Mouse (Mus musculus) stomach, embryonic 15.5 days (tissue): Measurements from ENCODE around the gene Sp2. TPM values are rescaled to one million over a fixed set of nuclear protein-coding genes. Genes with fewer than 3 reads are reported as not detected.
A peak's percentile ranks its signal among the peaks of the same experiment; 100 is the strongest.

Source experiments
- ATAC-seq: fragments of 200-750 bp; cut with Nextera tagmentation; 2 replicates; pipeline ENCODE4 v1.8.0; 2017; ENCODE audit warnings: low read depth, moderate number of reproducible peaks, moderate TSS enrichment; ENCODE audit not compliant: insufficient read depth, low FRiP score
- H3K27ac ChIP-seq: fragments of 300-500 bp; sonication (generic); 2 replicates; pipeline ENCODE4 v1.5.1; 2015; ENCODE audit warnings: mild to moderate bottlenecking, inconsistent platforms
- H3K27me3 ChIP-seq: fragments of 300-500 bp; sonication (generic); replicated peaks from 2 replicates; pipeline ENCODE4 v1.6.1; 2015; ENCODE audit warnings: inconsistent platforms
- H3K36me3 ChIP-seq: fragments of 300-500 bp; sonication (generic); 2 replicates; pipeline ENCODE4 v1.6.1; 2015; ENCODE audit warnings: inconsistent platforms
- H3K4me1 ChIP-seq: fragments of 300-500 bp; sonication (generic); 2 replicates; pipeline ENCODE4 v1.6.1; 2015; ENCODE audit warnings: inconsistent platforms
- H3K4me2 ChIP-seq: fragments of 300-500 bp; sonication (generic); 2 replicates; pipeline ENCODE4 v1.6.1; 2015; ENCODE audit warnings: mild to moderate bottlenecking, inconsistent platforms
- H3K4me3 ChIP-seq: fragments of 300-500 bp; sonication (generic); replicated peaks from 2 replicates; pipeline ENCODE4 v1.5.1; 2015; ENCODE audit warnings: inconsistent platforms
- H3K9ac ChIP-seq: fragments of 300-500 bp; sonication (generic); 2 replicates; pipeline ENCODE4 v1.6.1; 2015; ENCODE audit warnings: inconsistent platforms
- H3K9me3 ChIP-seq: fragments of 300-500 bp; sonication (generic); 2 replicates; pipeline ENCODE4 v1.6.1; 2016; ENCODE audit warnings: inconsistent platforms
- WGBS: fragments of 180-500 bp; shearing (Covaris S2); methylation state at CpG from one replicate; pipeline ENCODE4 v1.1.7; 2015; 5-methylcytosine and 5-hydroxymethylcytosine counted together
- polyA plus RNA-seq: library from polyadenylated mRNA; unstranded; fragments of >200 nt; fragmentation: Nextera tagmentation; extraction: Ambion mirVana; gene quantifications from 2 replicates; pipeline ENCODE4 v1.2.1, GENCODE M21; 2015

Sp2 gene
- polyA plus RNA-seq, 1 experiment from 2014 or later: 12.7 TPM

- Histone ChIP-seq H3K27me3 (no peaks in the 10 kb centered on the region), H3K9me3 (no peaks in the 10 kb centered on the region), H3K4me2 (peak overlapping the region; percentile 49), H3K4me3 (peak overlapping the region; percentile 44), H3K4me1 (peaks cover 12% of the 10 kb centered on the region), H3K36me3 (no peaks in the 10 kb centered on the region), H3K9ac (peak overlapping the region; percentile 29; the same call in 1 of the 2 replicates), H3K27ac (peak overlapping the region; percentile 96)
- peak; percentile 19 for ATAC-seq
- 44% methylated on average over 9 of the region's 9 CpGs for WGBS
These were observed 52.9 kb downstream of the Sp2 start for GRCm38 (mm10) chr11:96929766-96930331.

- Histone ChIP-seq H3K36me3 (no peaks in the 10 kb centered on the region), H3K4me2 (peak overlapping the region; percentile 49), H3K9me3 (no peaks in the 10 kb centered on the region), H3K4me1 (peaks cover 9% of the 10 kb centered on the region), H3K4me3 (peak overlapping the region; percentile 44), H3K27me3 (no peaks in the 10 kb centered on the region), H3K9ac (peak overlapping the region; percentile 29; the same call in 1 of the 2 replicates), H3K27ac (peak overlapping the region; percentile 96)
- ATAC-seq: peak; percentile 81
- 15% methylated on average over 13 of the region's 13 CpGs for WGBS
These were observed 53.5 kb downstream of the Sp2 start for GRCm38 (mm10) chr11:96929096-96929765.

GRCm38 (mm10) chr11:96928691-96929090 is 54.1 kb downstream of the Sp2 start:
- peak; percentile 75 for ATAC-seq
- H3K9ac ChIP-seq: no peak overlapping the region
- H3K4me1 ChIP-seq: peaks cover 7% of the 10 kb centered on the region
- no peaks in the 10 kb centered on the region for H3K36me3 ChIP-seq
- peak overlapping the region; percentile 49 for H3K4me2 ChIP-seq
- H3K27ac ChIP-seq: peak overlapping the region; percentile 96
- H3K4me3 ChIP-seq: peak overlapping the region; percentile 44
- 8% methylated on average over 5 of the region's 5 CpGs for WGBS
- H3K27me3 ChIP-seq: no peaks in the 10 kb centered on the region
- no peaks in the 10 kb centered on the region for H3K9me3 ChIP-seq

- ATAC-seq: 0 out of 2 replicates have a peak, but pooled peaks have one; percentile 15
- Histone ChIP-seq H3K4me1 (peaks cover 7% of the 10 kb centered on the region), H3K27ac (peak within 1 kb of the TSS; percentile 96), H3K4me2 (peak within 1 kb of the TSS; percentile 49), H3K36me3 (no peaks in the 10 kb centered on the region), H3K4me3 (peak within 1 kb of the TSS; percentile 44), H3K9me3 (no peaks in the 10 kb centered on the region), H3K9ac (no peak within 1 kb of the TSS), H3K27me3 (no peaks in the 10 kb centered on the region)
- WGBS: 47% methylated on average over 2 of the region's 2 CpGs
These were observed 54.7 kb downstream of the Sp2 start, which contains the start of gene Prr15l for GRCm38 (mm10) chr11:96928088-96928487. Gene Prr15l, plus strand, starts transcription at chr11:96928104.

- ATAC-seq: peak; percentile 32; the same call in 1 of the 2 replicates
- Histone ChIP-seq H3K27ac (no peak overlapping the region), H3K36me3 (no peaks in the 10 kb centered on the region), H3K9me3 (no peaks in the 10 kb centered on the region), H3K9ac (no peak overlapping the region), H3K4me3 (no peak overlapping the region), H3K27me3 (no peaks in the 10 kb centered on the region), H3K4me1 (peaks cover 4% of the 10 kb centered on the region), H3K4me2 (no peak overlapping the region)
- WGBS: 78% methylated on average over 5 of the region's 5 CpGs
These were observed 56.2 kb downstream of the Sp2 start for GRCm38 (mm10) chr11:96926587-96926986.

- ATAC-seq: no peak
- Histone ChIP-seq H3K4me3 (no peak overlapping the region), H3K36me3 (no peaks in the 10 kb centered on the region), H3K27me3 (no peaks in the 10 kb centered on the region), H3K27ac (peak overlapping the region; percentile 23; the same call in 1 of the 2 replicates), H3K9ac (no peak overlapping the region), H3K4me2 (no peak overlapping the region), H3K4me1 (peaks cover 3% of the 10 kb centered on the region; the same call in 1 of the 2 replicates), H3K9me3 (no peaks in the 10 kb centered on the region)
- WGBS: 71% methylated on average over 12 of the region's 12 CpGs
These were observed 57.1 kb downstream of the Sp2 start for GRCm38 (mm10) chr11:96925469-96926148.

GRCm38 (mm10) chr11:96924861-96925260 is 57.9 kb downstream of the Sp2 start:
- Histone ChIP-seq H3K4me2 (no peak overlapping the region), H3K27ac (no peak overlapping the region), H3K9me3 (no peaks in the 10 kb centered on the region), H3K27me3 (no peaks in the 10 kb centered on the region), H3K4me3 (no peak overlapping the region), H3K9ac (no peak overlapping the region), H3K36me3 (no peaks in the 10 kb centered on the region), H3K4me1 (peaks cover 3% of the 10 kb centered on the region; the same call in 1 of the 2 replicates)
- no peak for ATAC-seq
- WGBS: 75% methylated on average over 11 of the region's 11 CpGs

- no peaks in the 10 kb centered on the region for H3K27me3 ChIP-seq
- H3K4me2 ChIP-seq: no peak overlapping the region
- WGBS: 44% methylated on average over 6 of the region's 6 CpGs
- no peak for ATAC-seq
- no peaks in the 10 kb centered on the region for H3K36me3 ChIP-seq
- no peak overlapping the region for H3K27ac ChIP-seq
- H3K9me3 ChIP-seq: no peaks in the 10 kb centered on the region
- 0 out of 2 replicates have a peak, but pooled peaks cover 5% of the 10 kb centered on the region for H3K4me1 ChIP-seq
- no peak overlapping the region for H3K9ac ChIP-seq
- H3K4me3 ChIP-seq: no peak overlapping the region
These were observed 63.8 kb downstream of the Sp2 start for GRCm38 (mm10) chr11:96919003-96919402.

GRCm38 (mm10) chr11:96917415-96917814 is 65.3 kb downstream of the Sp2 start:
- H3K36me3 ChIP-seq: no peaks in the 10 kb centered on the region
- peak overlapping the region; percentile 54; the same call in 1 of the 2 replicates for H3K27ac ChIP-seq
- 0 out of 2 replicates have a peak, but pooled peaks cover 5% of the 10 kb centered on the region for H3K4me1 ChIP-seq
- WGBS: 77% methylated on average over 6 of the region's 6 CpGs
- H3K9ac ChIP-seq: no peak overlapping the region
- no peaks in the 10 kb centered on the region for H3K9me3 ChIP-seq
- ATAC-seq: peak; percentile 20; the same call in 1 of the 2 replicates
- H3K27me3 ChIP-seq: no peaks in the 10 kb centered on the region
- H3K4me2 ChIP-seq: peak overlapping the region; percentile 46; the same call in 1 of the 2 replicates
- H3K4me3 ChIP-seq: no peak overlapping the region

- no peaks in the 10 kb centered on the region for H3K9me3 ChIP-seq
- 27% methylated on average over 13 of the region's 13 CpGs for WGBS
- peak overlapping the region; percentile 46 for H3K4me2 ChIP-seq
- peak overlapping the region; percentile 54; the same call in 1 of the 2 replicates for H3K27ac ChIP-seq
- no peaks in the 10 kb centered on the region for H3K27me3 ChIP-seq
- H3K9ac ChIP-seq: no peak overlapping the region
- 0 out of 2 replicates have a peak, but pooled peaks cover 2% of the 10 kb centered on the region for H3K36me3 ChIP-seq
- peak overlapping the region; percentile 33 for H3K4me3 ChIP-seq
- H3K4me1 ChIP-seq: 0 out of 2 replicates have a peak, but pooled peaks cover 5% of the 10 kb centered on the region
- peak; percentile 4; the same call in 1 of the 2 replicates for ATAC-seq
These were observed 65.8 kb downstream of the Sp2 start for GRCm38 (mm10) chr11:96916885-96917396.

- Histone ChIP-seq H3K36me3 (0 out of 2 replicates have a peak, but pooled peaks cover 9% of the 10 kb centered on the region), H3K4me2 (peak within 1 kb of the TSS; percentile 93), H3K4me1 (0 out of 2 replicates have a peak, but pooled peaks cover 5% of the 10 kb centered on the region), H3K9ac (peak within 1 kb of the TSS; percentile 75), H3K27ac (peak within 1 kb of the TSS; percentile 81), H3K4me3 (peak within 1 kb of the TSS; percentile 80), H3K27me3 (no peaks in the 10 kb centered on the region), H3K9me3 (no peaks in the 10 kb centered on the region)
- peak; percentile 95 for ATAC-seq
- under 1% methylated on average over 55 of the region's 55 CpGs for WGBS
These were observed 66.5 kb downstream of the Sp2 start, which contains the start of gene Cdk5rap3 for GRCm38 (mm10) chr11:96916044-96916884. Gene Cdk5rap3, minus strand, starts transcription at chr11:96916496.
